Mouse (Mus musculus) kidney, adult 2 months (tissue): ENCODE results near the gene Zfand6. TPM values are rescaled to one million over a fixed set of nuclear protein-coding genes. Genes with fewer than 3 reads are reported as not detected.
A peak's percentile ranks its signal among the peaks of the same experiment; 100 is the strongest.

Experiments
- DNase-seq: peaks from one replicate; pipeline ENCODE4 v3.0.0; 2021
- H3K27ac ChIP-seq: fragments of 200-500 bp; 2 replicates; pipeline ENCODE4 v1.5.1; 2012; ENCODE audit warnings: low read depth, low read length, control low read depth, inconsistent platforms; ENCODE audit not compliant: insufficient read depth
- H3K27me3 ChIP-seq: fragments of 200-500 bp; replicated peaks from 2 replicates; pipeline ENCODE4 v1.6.1; 2012; ENCODE audit warnings: mild to moderate bottlenecking, moderate library complexity, low read length, inconsistent platforms; ENCODE audit not compliant: control insufficient read depth, insufficient read depth
- H3K36me3 ChIP-seq: fragments of 200-500 bp; 2 replicates; pipeline ENCODE4 v1.6.1; 2012; ENCODE audit warnings: mild to moderate bottlenecking, moderate library complexity, low read length, inconsistent platforms; ENCODE audit not compliant: control insufficient read depth, insufficient read depth
- H3K4me1 ChIP-seq: fragments of 200-500 bp; 2 replicates; pipeline ENCODE4 v1.6.1; 2011; ENCODE audit warnings: low read length; ENCODE audit not compliant: control insufficient read depth, insufficient read depth
- H3K4me3 ChIP-seq: fragments of 200-500 bp; 2 replicates; pipeline ENCODE4 v1.5.1; 2011; ENCODE audit warnings: mild to moderate bottlenecking, low read depth, low read length, control low read depth; ENCODE audit not compliant: insufficient read depth
- CTCF ChIP-seq: fragments of 200-500 bp; conservative IDR thresholded peaks from 2 replicates; pipeline ENCODE4 v1.5.1; 2011; ENCODE audit warnings: low read depth, mild to moderate bottlenecking, control low read depth, low read length, moderate library complexity, mixed read lengths; ENCODE audit not compliant: insufficient read depth, insufficient read length
- POLR2A ChIP-seq: fragments of 200-500 bp; IDR thresholded peaks from one replicate; pipeline ENCODE4 v1.6.1; 2011; ENCODE audit warnings: low read depth, low read length, control low read depth
- WGBS: fragments of 180-500 bp; shearing (Covaris S2); methylation state at CpG from one replicate; pipeline ENCODE4 v1.1.7; 2018; 5-methylcytosine and 5-hydroxymethylcytosine counted together
- polyA plus RNA-seq: library from polyadenylated mRNA; depleted of rRNA; stranded (reverse); fragments of >200 nt; gene quantifications from 2 replicates; pipeline ENCODE4 v1.2.3, GENCODE M21; 2012

Gene Zfand6
- polyA plus RNA-seq, 1 experiment = 62.5 TPM

DNA sequence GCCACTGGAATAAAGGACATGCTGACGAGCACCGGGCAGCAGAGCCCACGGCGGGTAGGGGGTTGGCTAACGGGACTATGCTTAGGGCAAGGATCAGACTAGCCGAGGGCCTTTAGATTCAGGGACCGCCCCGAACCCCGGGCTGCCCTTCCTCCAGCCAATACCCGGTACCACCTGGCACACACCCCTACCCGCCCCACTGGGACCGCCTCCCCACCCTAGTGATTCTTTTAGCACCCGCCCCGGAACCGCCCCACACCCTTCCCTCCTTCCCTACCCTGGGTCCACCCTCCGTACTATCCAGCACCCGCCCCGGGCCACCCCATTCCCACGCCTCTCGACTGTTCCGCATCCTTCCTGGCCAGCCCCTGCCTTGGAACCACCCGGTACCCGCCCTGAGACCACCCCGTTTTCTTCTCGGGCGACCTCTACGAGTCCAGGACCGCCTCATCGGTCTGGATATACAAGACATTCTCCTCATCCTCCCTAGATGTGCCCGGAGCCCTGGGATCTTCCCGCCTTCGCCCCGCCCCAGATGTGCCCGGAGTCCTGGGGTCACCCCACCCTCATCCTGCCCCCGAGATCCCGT, 84.0 kb downstream of the Zfand6 start:
- peak; percentile 98 for DNase-seq
- H3K36me3 ChIP-seq = no peaks in the 10 kb centered on the region
- WGBS = under 1% methylated on average over 35 of the region's 36 CpGs
- peak overlapping the region; percentile 88 for H3K27ac ChIP-seq
- H3K4me3 ChIP-seq = peak overlapping the region; percentile 82
- H3K27me3 ChIP-seq = no peaks in the 10 kb centered on the region
- peak; percentile 85 for TF ChIP-seq POLR2A
- no peak for TF ChIP-seq CTCF
- H3K4me1 ChIP-seq = no peaks in the 10 kb centered on the region; the same call in 1 of the 2 replicates

DNA sequence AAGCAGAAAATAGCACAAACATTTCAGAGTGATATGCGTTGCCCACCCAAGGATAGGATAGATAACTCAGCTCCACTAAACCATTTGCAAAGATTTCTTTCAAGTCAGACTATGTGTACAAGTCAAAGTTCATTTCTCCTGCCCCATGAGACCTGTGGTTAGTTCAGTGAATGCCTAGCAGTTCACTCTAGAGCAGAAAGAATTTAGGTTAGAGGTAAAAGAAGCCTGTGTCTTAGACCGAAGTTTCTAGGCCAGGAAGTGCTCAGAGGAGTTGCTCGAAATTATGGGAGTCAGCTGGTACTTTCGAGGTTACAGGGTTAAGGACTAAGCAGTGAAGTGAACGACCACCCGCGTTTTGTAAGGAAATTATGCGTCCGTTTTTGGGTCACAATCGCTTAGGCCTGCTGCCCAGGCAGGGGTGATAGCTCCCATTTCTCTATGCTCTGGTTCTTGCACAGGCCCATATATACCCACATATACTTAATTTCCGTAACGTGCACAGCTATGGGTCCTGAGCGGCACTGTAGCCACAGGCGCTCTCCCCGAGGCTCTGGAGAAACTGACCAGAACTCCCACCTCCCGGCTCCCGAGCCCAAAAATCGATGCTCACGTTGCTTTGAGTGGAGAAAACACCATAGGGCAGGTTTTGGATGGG, 84.6 kb downstream of the Zfand6 start:
- H3K36me3 ChIP-seq = no peaks in the 10 kb centered on the region
- TF ChIP-seq CTCF (no peak), POLR2A (no peak)
- 6% methylated on average over 19 of the region's 19 CpGs for WGBS
- no peaks in the 10 kb centered on the region; the same call in 1 of the 2 replicates for H3K4me1 ChIP-seq
- peak overlapping the region; percentile 88 for H3K27ac ChIP-seq
- no peaks in the 10 kb centered on the region for H3K27me3 ChIP-seq
- peak; percentile 55 for DNase-seq
- H3K4me3 ChIP-seq = peak overlapping the region; percentile 82

DNA sequence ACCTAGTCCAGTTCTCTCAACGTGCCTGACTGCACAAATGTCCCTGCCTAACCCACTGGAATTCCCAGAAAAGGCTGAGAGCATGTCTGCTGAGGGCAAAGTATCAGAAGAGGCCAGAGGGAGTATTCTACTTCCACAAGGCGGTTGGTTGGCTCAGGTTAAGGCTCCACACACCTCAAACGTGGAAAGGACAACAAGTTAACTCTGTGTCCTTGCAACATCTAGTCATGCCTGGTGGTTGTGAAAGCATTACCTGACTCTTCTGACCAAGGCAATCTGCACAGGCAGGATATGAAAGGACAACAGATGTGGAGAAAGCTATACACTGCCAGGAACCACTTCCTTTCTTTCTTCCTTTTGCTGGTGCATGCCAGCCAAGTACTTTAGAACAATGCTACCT, 85.3 kb downstream of the Zfand6 start:
- Histone ChIP-seq H3K4me3 (peak overlapping the region; percentile 5), H3K4me1 (no peaks in the 10 kb centered on the region; the same call in 1 of the 2 replicates), H3K27ac (peak overlapping the region; percentile 88), H3K36me3 (no peaks in the 10 kb centered on the region), H3K27me3 (no peaks in the 10 kb centered on the region)
- DNase-seq = peak; percentile 93
- TF ChIP-seq POLR2A (no peak), CTCF (no peak)
- WGBS = 27% methylated on average over 3 of the region's 3 CpGs

DNA sequence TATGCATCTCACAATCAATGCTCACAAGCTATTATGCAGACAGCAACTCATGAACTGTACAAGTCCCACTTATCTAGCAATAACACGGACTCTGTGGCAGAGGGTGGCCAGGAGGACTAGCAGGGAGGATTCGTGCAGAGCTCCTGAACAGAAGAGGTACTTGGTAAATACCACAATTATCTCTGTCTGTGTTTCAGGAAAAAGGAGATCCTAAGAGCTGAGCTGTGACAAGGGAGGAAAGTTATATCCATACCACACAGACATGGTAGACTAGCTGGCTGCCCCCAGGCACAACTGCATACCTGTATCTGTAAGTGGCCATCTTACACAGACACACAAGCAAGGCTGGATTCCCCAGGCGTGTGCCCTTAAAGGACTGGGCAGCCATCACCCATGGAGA, 88.4 kb downstream of the Zfand6 start:
- 91% methylated on average over 3 of the region's 3 CpGs for WGBS
- no peak overlapping the region for H3K4me3 ChIP-seq
- no peaks in the 10 kb centered on the region; the same call in 1 of the 2 replicates for H3K36me3 ChIP-seq
- no peaks in the 10 kb centered on the region; the same call in 1 of the 2 replicates for H3K4me1 ChIP-seq
- no peak overlapping the region for H3K27ac ChIP-seq
- no peak for TF ChIP-seq CTCF
- no peak for TF ChIP-seq POLR2A
- no peaks in the 10 kb centered on the region for H3K27me3 ChIP-seq
- no peak for DNase-seq

- Histone ChIP-seq H3K4me1 (no peaks in the 10 kb centered on the region; the same call in 1 of the 2 replicates), H3K27me3 (no peaks in the 10 kb centered on the region), H3K4me3 (no peak overlapping the region), H3K36me3 (no peaks in the 10 kb centered on the region; the same call in 1 of the 2 replicates), H3K27ac (no peak overlapping the region)
- WGBS = 90% methylated on average over 2 of the region's 2 CpGs
- TF ChIP-seq CTCF (no peak), POLR2A (no peak)
- no peak for DNase-seq
Observed at GRCm38 (mm10) chr7:84600631-84601030, 89.1 kb downstream of the Zfand6 start.

DNA sequence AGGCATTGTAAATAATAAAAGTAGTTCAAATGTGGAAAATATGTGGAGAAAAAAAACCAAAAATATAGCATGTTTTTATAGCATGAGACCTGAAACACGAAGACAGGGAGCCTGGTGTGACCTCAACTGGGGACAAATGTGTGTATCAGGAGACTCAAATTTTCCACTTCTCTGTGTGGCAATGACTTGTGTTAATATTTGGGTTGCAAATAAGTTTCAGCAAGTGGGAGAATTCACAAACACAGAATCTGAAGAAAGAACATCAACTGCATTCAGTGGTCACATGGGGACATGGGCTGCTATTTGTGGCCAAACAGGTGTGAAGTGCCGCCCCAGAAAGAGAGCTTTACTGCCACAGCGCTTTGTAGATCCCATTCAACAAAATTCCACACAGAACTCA, 93.1 kb downstream of the Zfand6 start:
- no peak for DNase-seq
- Histone ChIP-seq H3K4me1 (no peaks in the 10 kb centered on the region; the same call in 1 of the 2 replicates), H3K27me3 (no peaks in the 10 kb centered on the region), H3K4me3 (no peak overlapping the region), H3K36me3 (no peaks in the 10 kb centered on the region; the same call in 1 of the 2 replicates), H3K27ac (no peak overlapping the region)
- 88% methylated on average over 3 of the region's 3 CpGs for WGBS
- TF ChIP-seq POLR2A (no peak), CTCF (no peak)

DNA sequence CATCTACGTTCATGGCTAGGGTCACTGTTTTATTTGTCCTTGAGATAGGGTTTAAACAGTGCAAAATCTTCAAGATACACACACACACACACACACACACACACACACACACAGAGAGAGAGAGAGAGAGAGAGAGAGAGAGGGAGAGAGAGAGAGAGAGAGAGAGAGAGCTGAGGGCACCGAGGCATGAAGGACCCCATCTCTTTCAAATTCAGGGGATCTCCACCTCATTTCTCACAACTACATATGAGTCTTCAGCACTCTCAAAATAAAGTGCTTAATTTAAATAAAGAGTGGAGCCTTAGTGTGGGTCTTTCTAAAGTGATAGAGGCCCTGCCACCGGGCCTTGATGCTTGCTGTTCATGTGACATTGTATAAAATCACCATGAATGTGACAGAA, 93.8 kb downstream of the Zfand6 start:
- no peak overlapping the region for H3K4me3 ChIP-seq
- H3K27ac ChIP-seq = no peak overlapping the region
- 86% methylated on average over 3 of the region's 3 CpGs for WGBS
- TF ChIP-seq POLR2A = no peak
- TF ChIP-seq CTCF = no peak
- DNase-seq = no peak
- H3K27me3 ChIP-seq = no peaks in the 10 kb centered on the region
- H3K4me1 ChIP-seq = no peaks in the 10 kb centered on the region; the same call in 1 of the 2 replicates
- no peaks in the 10 kb centered on the region; the same call in 1 of the 2 replicates for H3K36me3 ChIP-seq
